Mouse (Mus musculus): ENCODE data around the gene Cryba2. TPM values are rescaled to one million over a fixed set of nuclear protein-coding genes. Genes with fewer than 3 reads are reported as not detected.
A peak's percentile ranks its signal among the peaks of the same experiment; 100 is the strongest.

The Cryba2 gene
- polyA plus RNA-seq, 1 experiment from 2014 or later = 1.7 TPM

DNA sequence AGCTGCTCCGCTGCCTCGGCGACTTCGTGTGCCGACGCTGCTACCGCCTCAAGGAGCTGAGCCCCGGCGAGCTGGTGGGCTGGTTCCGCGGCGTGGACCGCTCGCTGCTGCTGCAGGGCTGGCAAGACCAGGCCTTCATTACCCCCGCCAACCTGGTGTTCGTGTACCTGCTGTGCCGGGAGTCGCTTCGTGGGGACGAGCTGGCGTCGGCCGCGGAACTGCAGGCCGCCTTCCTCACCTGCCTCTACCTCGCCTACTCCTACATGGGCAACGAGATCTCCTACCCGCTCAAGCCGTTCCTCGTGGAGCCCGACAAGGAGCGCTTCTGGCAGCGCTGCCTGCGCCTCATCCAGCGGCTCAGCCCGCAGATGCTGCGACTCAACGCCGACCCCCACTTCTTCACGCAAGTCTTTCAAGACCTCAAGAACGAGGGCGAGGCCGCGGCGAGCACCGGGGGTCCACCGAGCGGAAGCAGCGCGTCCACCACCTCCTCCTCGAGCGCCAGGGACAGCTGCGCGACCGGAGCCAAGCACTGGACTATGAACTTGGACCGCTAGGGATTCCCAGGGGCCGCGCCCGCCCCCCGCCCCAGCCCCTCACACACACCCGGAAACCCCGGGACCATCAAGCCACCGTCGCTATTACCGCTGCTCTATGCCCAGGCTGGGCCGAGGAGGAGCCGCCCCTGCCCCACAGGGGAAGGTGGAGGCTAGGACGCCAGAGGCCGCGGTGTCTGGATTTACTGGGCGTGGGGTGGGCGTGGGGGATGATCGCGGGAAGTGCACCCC, 37.1 kb downstream of the Cryba2 start:
- Histone ChIP-seq H3K9me3 (no peaks in the 10 kb centered on the region), H3K4me1 (replicated peaks) (peaks cover 25% of the 10 kb centered on the region), H3K27me3 (replicated peaks) (peaks cover 90% of the 10 kb centered on the region), H3K36me3 (no peaks in the 10 kb centered on the region), H3K27ac (no peak overlapping the region), H3K9ac (peak overlapping the region; percentile 42; the same call in 1 of the 2 replicates), H3K4me3 (replicated peaks) (peak overlapping the region; percentile 68), H3K4me2 (replicated peaks) (peak overlapping the region; percentile 100)
- ATAC-seq = no peak
- under 1% methylated on average over 74 of the region's 74 CpGs for WGBS

DNA sequence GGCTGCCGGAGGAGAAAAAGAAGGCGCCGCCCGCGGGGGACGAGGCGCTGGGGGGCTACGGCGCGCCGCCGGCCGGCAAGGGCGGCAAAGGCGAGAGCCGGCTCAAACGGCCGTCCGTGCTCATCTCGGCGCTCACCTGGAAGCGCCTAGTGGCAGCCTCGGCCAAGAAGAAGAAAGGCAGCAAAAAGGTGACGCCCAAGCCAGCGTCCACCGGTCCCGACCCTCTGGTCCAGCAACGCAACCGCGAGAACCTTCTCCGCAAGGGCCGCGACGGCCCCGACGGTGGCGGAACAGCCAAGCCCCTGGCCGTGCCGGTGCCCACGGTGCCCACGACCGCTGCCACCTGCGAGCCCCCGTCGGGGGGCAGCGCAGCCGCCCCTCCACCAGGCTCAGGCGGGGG, 37.8 kb downstream of the Cryba2 start:
- peaks cover 97% of the 10 kb centered on the region for H3K27me3 ChIP-seq (replicated peaks)
- peak overlapping the region; percentile 100 for H3K4me2 ChIP-seq (replicated peaks)
- no peak overlapping the region for H3K27ac ChIP-seq
- peak; percentile 5; the same call in 1 of the 2 replicates for ATAC-seq
- peak overlapping the region; percentile 42 for H3K9ac ChIP-seq
- H3K9me3 ChIP-seq = no peaks in the 10 kb centered on the region
- under 1% methylated on average over 45 of the region's 48 CpGs for WGBS
- peak overlapping the region; percentile 68 for H3K4me3 ChIP-seq (replicated peaks)
- peaks cover 25% of the 10 kb centered on the region for H3K4me1 ChIP-seq (replicated peaks)
- no peaks in the 10 kb centered on the region for H3K36me3 ChIP-seq

- WGBS = 2% methylated on average over 39 of the region's 39 CpGs
- H3K9ac ChIP-seq = peak within 1 kb of the TSS; percentile 42
- peak; percentile 92 for ATAC-seq
- H3K9me3 ChIP-seq = no peaks in the 10 kb centered on the region
- H3K4me2 ChIP-seq (replicated peaks) = peak within 1 kb of the TSS; percentile 100
- peaks cover 97% of the 10 kb centered on the region for H3K27me3 ChIP-seq (replicated peaks)
- peaks cover 25% of the 10 kb centered on the region for H3K4me1 ChIP-seq (replicated peaks)
- no peak within 1 kb of the TSS for H3K27ac ChIP-seq
- H3K4me3 ChIP-seq (replicated peaks) = peak within 1 kb of the TSS; percentile 68
- no peaks in the 10 kb centered on the region for H3K36me3 ChIP-seq
Measured at GRCm38 (mm10) chr1:74854306-74855056, 38.5 kb downstream of the Cryba2 start, which contains the start of gene Cdk5r2. Gene Cdk5r2, plus strand, starts transcription at chr1:74854934.

- ATAC-seq = no peak
- Histone ChIP-seq H3K9ac (no peak overlapping the region), H3K4me3 (replicated peaks) (no peak overlapping the region), H3K4me2 (replicated peaks) (no peak overlapping the region), H3K36me3 (no peaks in the 10 kb centered on the region), H3K9me3 (no peaks in the 10 kb centered on the region), H3K27me3 (replicated peaks) (peaks cover 65% of the 10 kb centered on the region), H3K4me1 (replicated peaks) (peaks cover 19% of the 10 kb centered on the region), H3K27ac (no peak overlapping the region)
- WGBS = 13% methylated on average over 6 of the region's 6 CpGs
Measured at GRCm38 (mm10) chr1:74851001-74851775, 41.8 kb downstream of the Cryba2 start.

GRCm38 (mm10) chr1:74850251-74850650, 42.7 kb downstream of the Cryba2 start:
- Histone ChIP-seq H3K9me3 (no peaks in the 10 kb centered on the region), H3K4me2 (replicated peaks) (no peak overlapping the region), H3K9ac (no peak overlapping the region), H3K27me3 (replicated peaks) (peaks cover 57% of the 10 kb centered on the region), H3K27ac (no peak overlapping the region), H3K4me3 (replicated peaks) (no peak overlapping the region), H3K36me3 (no peaks in the 10 kb centered on the region), H3K4me1 (replicated peaks) (peaks cover 9% of the 10 kb centered on the region)
- WGBS = 21% methylated on average over 6 of the region's 6 CpGs
- ATAC-seq = no peak

DNA sequence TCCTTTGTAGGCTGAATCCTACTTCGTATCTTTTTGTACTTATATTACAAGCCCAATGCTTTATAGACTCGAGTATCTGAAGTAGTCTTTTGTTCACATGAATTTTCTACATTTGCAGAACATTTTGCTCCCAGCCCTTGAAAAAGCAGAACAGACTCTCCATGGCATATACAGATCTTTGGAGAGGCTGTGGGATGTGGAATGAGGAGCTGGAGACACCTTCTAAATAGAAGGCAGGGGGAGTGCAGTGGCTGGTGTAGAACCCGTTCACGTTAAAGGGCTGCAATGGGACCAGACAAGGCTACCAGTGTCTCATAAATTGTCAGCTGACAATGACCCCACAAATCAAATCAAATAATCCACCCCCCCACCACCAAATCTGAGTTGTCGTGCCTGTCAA, 44.0 kb downstream of the Cryba2 start:
- H3K27ac ChIP-seq = no peak overlapping the region
- no peak overlapping the region for H3K4me2 ChIP-seq (replicated peaks)
- no peak overlapping the region for H3K9ac ChIP-seq
- H3K36me3 ChIP-seq = no peaks in the 10 kb centered on the region
- ATAC-seq = no peak
- H3K4me1 ChIP-seq (replicated peaks) = no peaks in the 10 kb centered on the region
- H3K27me3 ChIP-seq (replicated peaks) = peaks cover 44% of the 10 kb centered on the region
- no peak overlapping the region for H3K4me3 ChIP-seq (replicated peaks)
- no peaks in the 10 kb centered on the region for H3K9me3 ChIP-seq
- WGBS = 55% methylated on average over 5 of the region's 5 CpGs

GRCm38 (mm10) chr1:74846341-74846740, 46.6 kb downstream of the Cryba2 start:
- Histone ChIP-seq H3K4me1 (replicated peaks) (no peaks in the 10 kb centered on the region), H3K9ac (no peak overlapping the region), H3K4me2 (replicated peaks) (no peak overlapping the region), H3K27me3 (replicated peaks) (peaks cover 25% of the 10 kb centered on the region), H3K27ac (no peak overlapping the region), H3K36me3 (no peaks in the 10 kb centered on the region), H3K9me3 (no peaks in the 10 kb centered on the region), H3K4me3 (replicated peaks) (no peak overlapping the region)
- WGBS = 32% methylated on average over 9 of the region's 9 CpGs
- no peak for ATAC-seq

DNA sequence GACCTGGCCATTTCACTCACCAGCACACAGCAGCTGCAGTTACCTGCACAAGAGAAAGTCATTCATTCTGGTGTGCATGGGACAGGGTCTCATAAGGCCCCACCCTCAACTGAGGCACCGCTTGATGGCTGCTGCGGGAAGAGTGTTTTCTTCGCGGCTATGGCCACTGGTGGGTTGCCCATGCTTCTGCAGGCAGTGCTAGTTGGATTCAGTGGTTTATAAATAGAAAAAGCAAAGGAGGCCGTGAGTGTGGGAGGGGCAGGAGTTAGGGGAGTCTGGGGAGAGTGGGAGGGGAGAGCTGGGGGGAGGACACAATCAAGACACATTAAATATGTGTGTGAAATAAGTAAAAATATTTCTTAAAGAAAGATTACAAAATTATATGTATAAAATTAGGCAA, 49.9 kb downstream of the Cryba2 start:
- no peak overlapping the region for H3K4me2 ChIP-seq (replicated peaks)
- no peaks in the 10 kb centered on the region for H3K4me1 ChIP-seq (replicated peaks)
- H3K36me3 ChIP-seq = no peaks in the 10 kb centered on the region
- no peak overlapping the region for H3K27ac ChIP-seq
- no peak overlapping the region for H3K9ac ChIP-seq
- 0 out of 2 replicates have a peak, but pooled peaks cover 6% of the 10 kb centered on the region for H3K27me3 ChIP-seq (replicated peaks)
- 80% methylated on average over 5 of the region's 5 CpGs for WGBS
- H3K9me3 ChIP-seq = no peaks in the 10 kb centered on the region
- no peak for ATAC-seq
- H3K4me3 ChIP-seq (replicated peaks) = no peak overlapping the region

MicroRNAs within 50 kb of the gene (microRNA counts, 519-probe panel; counts per million panel counts)
- 3,698 counts per million, percentile 90 among the panel's probes with 10 or more counts for microRNA mmu-miR-375

Other genes starting within 250 kb of the Cryba2 start
- 10.1 and 11.0 TPM in 2 replicates for gene Ttll4, start 231.4 kb downstream of the Cryba2 start, polyA plus RNA-seq (2015; fragmentation: Nextera tagmentation; extraction: Ambion mirVana)
- 6.0 and 6.3 TPM in 2 replicates for gene Cyp27a1, start 179.6 kb downstream of the Cryba2 start, polyA plus RNA-seq (2015; fragmentation: Nextera tagmentation; extraction: Ambion mirVana)
- gene Prkag3, start 143.9 kb downstream of the Cryba2 start, polyA plus RNA-seq (2015; fragmentation: Nextera tagmentation; extraction: Ambion mirVana) = 0.16 and 0.19 TPM in 2 replicates
- 0.18 and 0.58 TPM in 2 replicates for gene Wnt6, start 121.3 kb downstream of the Cryba2 start, polyA plus RNA-seq (2015; fragmentation: Nextera tagmentation; extraction: Ambion mirVana)
- 0.15 and 0.16 TPM in 2 replicates for gene Wnt10a, start 101.6 kb downstream of the Cryba2 start, polyA plus RNA-seq (2015; fragmentation: Nextera tagmentation; extraction: Ambion mirVana)
- gene Cdk5r2, start 38.2 kb downstream of the Cryba2 start, polyA plus RNA-seq (2015; fragmentation: Nextera tagmentation; extraction: Ambion mirVana) = 0.13 and 0.16 TPM in 2 replicates
- 2.2 and 2.9 TPM in 2 replicates for gene Fev, start 7.7 kb downstream of the Cryba2 start, polyA plus RNA-seq (2015; fragmentation: Nextera tagmentation; extraction: Ambion mirVana)
- 0.08 and 0.19 TPM in 2 replicates for gene Cfap65, start 42.5 kb upstream of the Cryba2 start, polyA plus RNA-seq (2015; fragmentation: Nextera tagmentation; extraction: Ambion mirVana)
- gene Ihh, start 58.5 kb upstream of the Cryba2 start, polyA plus RNA-seq (2015; fragmentation: Nextera tagmentation; extraction: Ambion mirVana) = 29.1 and 30.9 TPM in 2 replicates
- gene Nhej1, start 232.1 kb upstream of the Cryba2 start, polyA plus RNA-seq (2015; fragmentation: Nextera tagmentation; extraction: Ambion mirVana) = 8.7 and 9.7 TPM in 2 replicates
- 1.2 and 1.3 TPM in 2 replicates for gene Slc23a3, start 240.7 kb upstream of the Cryba2 start, polyA plus RNA-seq (2015; fragmentation: Nextera tagmentation; extraction: Ambion mirVana)
- 42.5 and 43.4 TPM in 2 replicates for gene Cnppd1, start 249.6 kb upstream of the Cryba2 start, polyA plus RNA-seq (2015; fragmentation: Nextera tagmentation; extraction: Ambion mirVana)
- gene Retreg2, start 249.6 kb upstream of the Cryba2 start, polyA plus RNA-seq (2015; fragmentation: Nextera tagmentation; extraction: Ambion mirVana) = 49.5 and 51.1 TPM in 2 replicates

Data from intestine, embryonic 15.5 days (tissue).